Mouse (Mus musculus) liver, embryonic 15.5 days (tissue): Measurements from ENCODE around the gene Isoc2a. TPM values are rescaled to one million over a fixed set of nuclear protein-coding genes. Genes with fewer than 3 reads are reported as not detected.
A peak's percentile ranks its signal among the peaks of the same experiment; 100 is the strongest.
"Not testable (repeated sequence)": the region's sequence is repeated elsewhere in the genome, so short reads cannot be mapped to it uniquely, and the experiment has no call there.

Source experiments
- ATAC-seq: fragments of 200-750 bp; cut with Nextera tagmentation; 2 replicates; pipeline ENCODE4 v1.8.0; 2017; ENCODE audit warnings: moderate number of reproducible peaks, mild to moderate bottlenecking, moderate library complexity; ENCODE audit not compliant: insufficient read depth
- H3K27ac ChIP-seq: fragments of 300-500 bp; sonication (generic); replicated peaks from 2 replicates; pipeline ENCODE4 v1.5.1; 2015; ENCODE audit warnings: mild to moderate bottlenecking, inconsistent platforms
- H3K27me3 ChIP-seq: fragments of 300-500 bp; sonication (generic); 2 replicates; pipeline ENCODE4 v1.6.1; 2015; ENCODE audit warnings: mild to moderate bottlenecking, inconsistent platforms
- H3K36me3 ChIP-seq: fragments of 300-500 bp; sonication (generic); replicated peaks from 2 replicates; pipeline ENCODE4 v1.6.1; 2015; ENCODE audit warnings: moderate library complexity, mild to moderate bottlenecking, inconsistent platforms
- H3K4me1 ChIP-seq: fragments of 300-500 bp; sonication (generic); replicated peaks from 2 replicates; pipeline ENCODE4 v1.6.1; 2015; ENCODE audit warnings: inconsistent platforms
- H3K4me2 ChIP-seq: fragments of 300-500 bp; sonication (generic); 2 replicates; pipeline ENCODE4 v1.6.1; 2015; ENCODE audit warnings: moderate library complexity, mild to moderate bottlenecking, inconsistent platforms
- H3K4me3 ChIP-seq: fragments of 300-500 bp; sonication (generic); replicated peaks from 2 replicates; pipeline ENCODE4 v1.5.1; 2015; ENCODE audit warnings: mild to moderate bottlenecking, inconsistent platforms
- H3K9ac ChIP-seq: fragments of 300-500 bp; sonication (generic); 2 replicates; pipeline ENCODE4 v1.6.1; 2015; ENCODE audit warnings: moderate library complexity, mild to moderate bottlenecking, inconsistent platforms
- H3K9me3 ChIP-seq: fragments of 300-500 bp; sonication (generic); replicated peaks from 2 replicates; pipeline ENCODE4 v1.6.1; 2016; ENCODE audit warnings: inconsistent platforms
- WGBS: fragments of 180-500 bp; shearing (Covaris S2); methylation state at CpG from one replicate; pipeline ENCODE4 v1.1.7; 2015; ENCODE audit warnings: mixed read lengths; ENCODE audit not compliant: insufficient replicate concordance; 5-methylcytosine and 5-hydroxymethylcytosine counted together
- polyA plus RNA-seq: library from polyadenylated mRNA; unstranded; fragments of >200 nt; fragmentation: Nextera tagmentation; extraction: Ambion mirVana; gene quantifications from 2 replicates; pipeline ENCODE4 v1.2.1, GENCODE M21; 2015

Isoc2a gene
- polyA plus RNA-seq, 1 experiment from 2014 or later, result 0.77 TPM

DNA sequence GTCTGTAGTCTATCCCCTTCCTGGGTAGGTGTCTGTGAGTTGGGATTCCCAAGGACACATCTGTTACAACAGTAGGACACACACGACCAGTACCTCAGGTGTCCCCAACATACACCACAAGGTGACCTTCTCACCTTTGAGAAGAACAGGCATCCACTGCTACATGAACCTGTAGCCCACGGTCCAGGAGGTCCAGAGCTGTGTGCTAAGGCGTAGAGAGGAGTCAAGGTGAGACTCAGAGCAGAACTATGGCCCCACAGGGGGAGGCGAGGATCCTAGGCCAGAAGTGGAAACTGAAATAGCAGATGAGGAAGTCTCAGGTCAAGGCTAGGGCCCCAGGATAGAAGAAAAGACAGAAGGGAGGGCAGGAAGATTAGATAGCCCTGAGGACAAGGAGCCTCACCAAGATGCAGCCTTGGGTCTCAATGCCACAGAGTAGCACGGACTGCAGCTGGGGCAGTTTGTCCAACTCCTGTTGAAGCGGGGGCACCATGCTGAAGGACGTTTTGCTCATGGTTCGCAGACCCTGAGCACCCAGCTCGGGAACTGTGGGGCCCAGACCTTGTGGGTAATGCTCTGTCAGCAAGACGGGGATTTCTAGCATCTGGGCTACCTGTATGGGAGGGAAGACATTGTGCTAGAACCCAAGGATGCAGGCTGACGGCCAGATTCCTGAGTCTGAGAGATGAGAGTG lies 26.2 kb upstream of the Isoc2a start:
- 43% methylated on average over 11 of the region's 11 CpGs for WGBS
- H3K4me3 ChIP-seq, result no peak overlapping the region
- H3K9ac ChIP-seq, result no peak overlapping the region
- ATAC-seq, result no peak
- H3K27me3 ChIP-seq, result peaks cover 28% of the 10 kb centered on the region
- H3K4me1 ChIP-seq, result no peaks in the 10 kb centered on the region
- H3K27ac ChIP-seq, result no peak overlapping the region
- no peak overlapping the region for H3K4me2 ChIP-seq
- H3K9me3 ChIP-seq, result no peaks in the 10 kb centered on the region
- no peaks in the 10 kb centered on the region for H3K36me3 ChIP-seq

DNA sequence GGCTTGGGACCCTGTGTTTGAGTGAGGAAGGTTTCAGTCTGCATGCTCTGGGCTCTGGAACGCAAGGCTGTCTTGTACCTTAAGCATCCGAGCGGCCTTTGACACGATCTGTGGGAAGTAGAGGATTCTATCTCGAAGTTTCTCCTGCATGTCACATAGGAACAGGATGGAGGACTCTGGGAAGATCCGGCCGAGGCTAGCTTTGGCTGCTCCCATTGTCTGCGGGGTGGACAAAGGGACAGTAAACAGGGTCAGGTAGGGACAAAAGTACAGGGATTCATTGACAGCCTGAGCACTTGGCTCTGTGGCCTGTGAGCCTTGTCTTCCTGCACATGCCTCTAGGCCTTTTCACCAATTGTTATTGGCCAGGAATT lies 25.7 kb upstream of the Isoc2a start:
- H3K4me3 ChIP-seq, result no peak overlapping the region
- no peak overlapping the region for H3K9ac ChIP-seq
- no peaks in the 10 kb centered on the region for H3K36me3 ChIP-seq
- H3K9me3 ChIP-seq, result no peaks in the 10 kb centered on the region
- 64% methylated on average over 8 of the region's 8 CpGs for WGBS
- no peak for ATAC-seq
- no peaks in the 10 kb centered on the region for H3K4me1 ChIP-seq
- no peak overlapping the region for H3K27ac ChIP-seq
- H3K4me2 ChIP-seq, result no peak overlapping the region
- peaks cover 22% of the 10 kb centered on the region for H3K27me3 ChIP-seq

DNA sequence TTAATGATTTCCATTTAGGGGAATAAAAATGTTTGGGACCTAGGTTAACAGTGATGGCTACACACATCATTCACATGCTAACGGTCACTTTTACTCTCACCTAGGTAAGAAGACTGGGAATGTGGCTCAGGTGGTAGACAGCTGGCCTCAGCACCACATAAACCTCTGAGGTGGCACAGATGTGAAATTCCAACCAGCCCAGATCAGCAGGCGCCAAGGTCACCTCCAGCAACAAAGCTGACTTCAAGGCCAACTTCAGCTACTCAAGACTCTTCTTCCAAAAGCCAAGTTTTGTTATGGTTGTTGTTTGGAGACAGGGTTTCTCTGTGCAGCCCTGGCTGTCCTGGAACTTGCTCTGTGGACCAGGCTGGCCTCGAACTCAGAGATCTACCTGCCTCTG lies 23.3 kb upstream of the Isoc2a start:
- H3K27me3 ChIP-seq, result peaks cover 17% of the 10 kb centered on the region; the same call in 1 of the 2 replicates
- no peaks in the 10 kb centered on the region for H3K4me1 ChIP-seq
- no peak overlapping the region for H3K4me2 ChIP-seq
- H3K9ac ChIP-seq, result no peak overlapping the region
- WGBS, result 50% methylated on average over 3 of the region's 3 CpGs
- H3K36me3 ChIP-seq, result no peaks in the 10 kb centered on the region
- no peak overlapping the region for H3K4me3 ChIP-seq
- no peak for ATAC-seq
- no peak overlapping the region for H3K27ac ChIP-seq
- H3K9me3 ChIP-seq, result no peaks in the 10 kb centered on the region

DNA sequence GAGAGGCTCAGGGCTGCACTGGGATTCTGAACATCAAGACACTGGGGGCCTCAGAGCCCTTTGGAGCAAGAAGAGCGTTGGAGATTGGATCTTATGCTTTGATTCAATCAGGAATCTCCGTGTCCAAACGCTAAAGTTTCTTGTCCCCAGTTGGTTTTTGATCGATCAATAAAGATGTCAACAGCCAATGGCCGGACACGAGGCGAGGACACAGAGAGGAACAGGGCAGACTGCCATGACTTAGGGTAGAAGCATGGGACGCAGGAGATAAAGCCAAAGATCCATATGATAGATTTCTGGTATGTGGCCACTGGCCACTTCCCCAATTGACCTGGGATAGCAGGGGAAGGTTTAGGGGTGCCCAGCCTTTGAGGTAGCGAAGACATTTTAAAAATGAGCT lies 20.4 kb upstream of the Isoc2a start:
- Histone ChIP-seq H3K36me3 (no peaks in the 10 kb centered on the region), H3K4me2 (no peak overlapping the region), H3K27me3 (peaks cover 9% of the 10 kb centered on the region; the same call in 1 of the 2 replicates), H3K9me3 (no peaks in the 10 kb centered on the region), H3K4me3 (no peak overlapping the region), H3K27ac (no peak overlapping the region), H3K4me1 (no peaks in the 10 kb centered on the region), H3K9ac (no peak overlapping the region)
- no peak for ATAC-seq
- WGBS, result 56% methylated on average over 9 of the region's 9 CpGs

DNA sequence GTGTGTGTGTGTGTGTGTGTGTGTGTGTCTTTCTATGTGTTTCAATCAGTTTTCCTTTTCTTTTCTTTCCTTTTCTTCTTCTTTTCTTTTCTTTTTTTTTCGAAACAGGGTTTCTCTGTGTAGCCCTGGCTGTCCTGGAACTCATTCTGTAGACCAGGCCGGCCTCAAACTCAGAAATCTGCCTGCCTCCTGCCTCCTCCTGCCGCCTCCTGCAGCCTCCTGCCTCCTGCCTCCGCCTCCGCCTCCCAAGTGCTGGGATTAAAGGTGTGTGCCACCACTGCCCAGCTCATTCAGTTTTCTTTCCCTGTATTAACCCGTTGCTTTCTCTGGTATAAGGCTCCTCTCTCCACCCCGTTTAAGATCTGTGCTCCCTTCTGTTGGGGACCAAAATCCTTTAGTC lies 19.6 kb upstream of the Isoc2a start:
- H3K4me3 ChIP-seq, result no peak overlapping the region
- no peaks in the 10 kb centered on the region for H3K9me3 ChIP-seq
- H3K36me3 ChIP-seq, result no peaks in the 10 kb centered on the region
- no peak overlapping the region for H3K4me2 ChIP-seq
- H3K27me3 ChIP-seq, result peaks cover 5% of the 10 kb centered on the region; the same call in 1 of the 2 replicates
- H3K4me1 ChIP-seq, result no peaks in the 10 kb centered on the region
- H3K9ac ChIP-seq, result no peak overlapping the region
- ATAC-seq, result no peak
- 44% methylated on average over 7 of the region's 7 CpGs for WGBS
- H3K27ac ChIP-seq, result no peak overlapping the region

DNA sequence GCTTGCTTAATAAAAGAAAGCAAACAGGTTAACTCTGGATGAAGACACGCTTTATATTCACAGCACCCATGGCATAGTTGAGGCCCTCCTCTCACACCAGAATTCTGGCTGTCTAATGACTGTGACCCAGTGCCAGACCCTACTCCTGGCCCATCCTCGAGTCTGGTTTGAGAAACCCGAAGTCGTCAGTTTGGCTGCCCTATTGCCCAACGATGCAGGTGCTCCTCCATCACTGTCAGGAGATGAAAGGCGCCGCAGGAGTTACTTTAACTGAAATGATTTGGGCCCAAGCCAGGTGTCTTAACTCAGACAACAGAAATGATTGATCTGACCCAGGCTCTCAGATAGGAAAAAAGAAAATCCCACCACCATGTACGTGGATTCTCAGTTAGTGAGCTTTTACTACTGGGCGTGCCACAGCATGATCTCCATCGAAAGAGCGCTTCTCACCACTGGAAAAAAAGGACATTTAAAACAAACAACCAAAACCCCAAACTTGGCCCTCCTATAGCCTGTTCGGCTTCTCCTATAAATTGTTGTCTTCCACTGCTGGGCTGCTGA lies 17.5 kb upstream of the Isoc2a start:
- H3K4me3 ChIP-seq, result no peak overlapping the region
- ATAC-seq, result no peak
- peaks cover 5% of the 10 kb centered on the region; the same call in 1 of the 2 replicates for H3K27me3 ChIP-seq
- no peaks in the 10 kb centered on the region for H3K4me1 ChIP-seq
- no peaks in the 10 kb centered on the region for H3K9me3 ChIP-seq
- no peak overlapping the region for H3K9ac ChIP-seq
- no peaks in the 10 kb centered on the region for H3K36me3 ChIP-seq
- no peak overlapping the region for H3K4me2 ChIP-seq
- 63% methylated on average over 12 of the region's 12 CpGs for WGBS
- no peak overlapping the region for H3K27ac ChIP-seq

DNA sequence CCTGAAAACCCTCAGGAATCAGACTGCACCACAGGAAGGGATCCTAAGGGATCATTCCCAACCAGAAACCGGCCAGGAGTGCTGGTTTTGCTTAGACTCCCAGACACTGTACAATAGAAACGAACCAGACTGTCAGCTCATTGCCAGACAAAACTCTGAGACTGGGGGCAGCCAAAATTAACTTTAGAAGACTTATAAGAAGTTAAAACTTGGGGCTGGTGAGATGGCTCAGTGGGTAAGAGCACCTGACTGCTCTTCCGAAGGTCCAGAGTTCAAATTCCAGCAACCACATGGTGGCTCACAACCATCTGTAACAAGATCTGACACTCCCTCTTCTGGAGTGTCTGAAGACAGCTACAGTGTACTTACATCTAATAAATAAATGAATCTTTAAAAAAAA lies 16.0 kb upstream of the Isoc2a start:
- not testable (repeated sequence) for H3K36me3 ChIP-seq, H3K27me3 ChIP-seq, H3K4me3 ChIP-seq, H3K27ac ChIP-seq, H3K4me2 ChIP-seq, ATAC-seq, H3K9ac ChIP-seq, H3K9me3 ChIP-seq, H3K4me1 ChIP-seq
- WGBS, result 54% methylated on average over 3 of the region's 3 CpGs

DNA sequence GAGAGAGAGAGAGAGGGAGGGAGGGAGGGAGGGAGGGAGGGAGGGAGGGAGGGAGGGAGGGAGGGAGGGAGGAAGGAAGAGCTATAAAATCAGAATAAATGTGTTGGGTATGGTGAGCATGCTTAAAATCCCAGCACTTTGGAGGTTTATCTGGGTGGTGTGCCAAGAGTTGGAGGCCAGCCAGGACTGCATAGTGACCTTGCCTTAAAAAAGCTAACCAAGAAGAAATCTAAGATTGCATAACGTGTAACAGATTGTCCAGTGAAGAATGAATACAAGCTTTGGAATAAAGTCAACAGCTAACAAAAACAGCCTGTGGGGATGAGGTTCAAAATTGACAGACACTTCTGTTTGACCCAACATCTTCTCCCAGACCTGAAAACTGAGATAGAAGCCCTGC lies 13.9 kb upstream of the Isoc2a start:
- Histone ChIP-seq H3K36me3 (no peaks in the 10 kb centered on the region), H3K9ac (no peak overlapping the region)
- no peak for ATAC-seq

DNA sequence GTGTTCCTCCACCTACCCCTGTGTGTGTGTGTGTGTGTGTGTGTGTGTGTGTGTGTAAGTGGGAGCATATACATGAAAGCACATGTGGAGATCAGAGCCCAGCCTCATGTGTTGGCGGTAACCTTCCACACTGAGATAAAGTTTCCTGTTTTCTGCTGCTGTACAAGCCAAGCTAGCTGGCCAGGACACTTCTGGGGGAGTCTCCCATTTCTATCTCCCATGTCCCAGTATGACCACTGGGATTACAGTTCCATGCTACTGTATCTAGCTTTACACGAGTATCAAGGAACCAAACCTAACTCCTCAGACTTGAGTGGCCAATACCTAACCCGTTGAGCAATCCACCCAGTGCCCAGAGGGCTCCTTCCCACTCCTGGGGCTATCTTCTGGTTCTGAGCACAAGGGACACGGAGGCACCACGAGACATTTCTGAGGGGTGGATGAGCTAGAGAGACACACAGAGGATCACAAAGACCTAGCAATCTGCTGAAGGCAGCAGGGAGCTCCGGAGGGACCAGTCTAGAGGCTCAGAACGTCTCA lies 13.3 kb upstream of the Isoc2a start:
- Histone ChIP-seq H3K4me3 (no peak overlapping the region), H3K27ac (no peak overlapping the region), H3K4me2 (no peak overlapping the region), H3K36me3 (no peaks in the 10 kb centered on the region), H3K9ac (no peak overlapping the region), H3K9me3 (no peaks in the 10 kb centered on the region), H3K27me3 (no peaks in the 10 kb centered on the region), H3K4me1 (peaks cover 23% of the 10 kb centered on the region)
- 60% methylated on average over 7 of the region's 7 CpGs for WGBS
- ATAC-seq, result no peak

More for the DNA sequence above, 13.9 kb upstream of the Isoc2a start:
- H3K4me1 ChIP-seq, result peaks cover 23% of the 10 kb centered on the region
- H3K27me3 ChIP-seq, result no peaks in the 10 kb centered on the region
- no peak overlapping the region for H3K27ac ChIP-seq
- H3K4me2 ChIP-seq, result no peak overlapping the region
- WGBS, result 32% methylated on average over 1 of the region's 1 CpGs
- H3K4me3 ChIP-seq, result no peak overlapping the region
- H3K9me3 ChIP-seq, result no peaks in the 10 kb centered on the region

DNA sequence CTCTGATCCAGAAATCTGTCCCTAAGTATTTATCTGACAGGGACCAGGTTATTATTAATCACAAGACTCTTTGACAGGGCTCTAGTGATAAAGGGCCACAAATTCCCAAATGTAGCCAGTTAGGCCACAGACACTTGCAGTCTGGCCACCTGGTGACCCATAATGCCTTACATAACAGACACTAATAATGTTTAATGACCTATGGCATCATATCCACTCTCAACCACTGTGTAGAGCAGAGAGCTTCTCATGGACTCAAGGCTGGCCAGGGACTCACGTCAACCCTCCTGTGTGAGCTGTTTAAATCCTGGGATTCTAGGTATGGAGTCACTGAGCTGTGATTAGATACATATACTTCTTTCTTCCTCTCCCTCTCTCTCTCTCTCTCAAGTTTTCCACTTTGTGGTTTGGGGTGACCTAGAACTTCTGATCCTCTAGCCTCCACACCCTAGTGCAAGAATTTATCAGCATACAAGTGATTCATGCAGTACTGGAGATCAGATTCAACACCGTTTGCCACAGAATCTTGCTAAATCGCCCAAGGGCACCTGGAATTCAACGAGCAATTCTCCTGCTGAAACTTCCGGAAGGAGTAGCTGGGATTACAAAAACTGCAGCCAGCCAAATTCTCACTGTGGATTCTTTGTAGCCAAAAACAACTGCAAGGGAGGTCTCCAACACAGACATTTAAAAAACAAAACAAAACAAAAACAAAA lies 12.7 kb upstream of the Isoc2a start:
- no peak overlapping the region for H3K9ac ChIP-seq
- no peak overlapping the region for H3K4me3 ChIP-seq
- H3K4me1 ChIP-seq, result peaks cover 23% of the 10 kb centered on the region
- H3K27ac ChIP-seq, result no peak overlapping the region
- H3K4me2 ChIP-seq, result no peak overlapping the region
- WGBS, result 68% methylated on average over 5 of the region's 5 CpGs
- H3K9me3 ChIP-seq, result no peaks in the 10 kb centered on the region
- H3K36me3 ChIP-seq, result no peaks in the 10 kb centered on the region
- no peak for ATAC-seq
- H3K27me3 ChIP-seq, result 0 out of 2 replicates have a peak, but pooled peaks cover 2% of the 10 kb centered on the region

DNA sequence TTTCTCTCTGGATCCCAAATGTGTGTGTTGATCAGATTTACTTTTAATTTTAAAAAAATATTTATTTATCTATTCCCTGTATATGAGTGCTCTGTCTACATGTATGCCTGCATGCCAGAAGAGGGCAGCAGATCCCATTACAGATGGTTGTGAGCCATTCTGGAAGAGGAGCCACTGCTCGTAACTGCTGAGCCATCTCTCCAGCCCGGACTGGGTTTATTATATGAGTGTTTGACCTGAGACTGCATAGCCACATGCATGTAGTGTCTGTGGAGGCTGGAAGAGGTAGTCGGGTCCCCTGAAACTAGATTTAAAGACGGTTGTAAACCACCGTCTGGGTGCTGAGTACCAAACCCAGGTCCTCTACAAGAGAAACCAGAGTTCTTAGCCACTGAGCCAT lies 11.9 kb upstream of the Isoc2a start:
- H3K4me2 ChIP-seq, result peak overlapping the region; percentile 86
- no peak overlapping the region; the same call in 1 of the 2 replicates for H3K9ac ChIP-seq

More for the DNA sequence above, 11.9 kb upstream of the Isoc2a start:
- 48% methylated on average over 5 of the region's 5 CpGs for WGBS
- peak overlapping the region; percentile 61; the same call in 1 of the 2 replicates for H3K27ac ChIP-seq
- peaks cover 23% of the 10 kb centered on the region for H3K4me1 ChIP-seq
- peak overlapping the region; percentile 69 for H3K4me3 ChIP-seq
- 0 out of 2 replicates have a peak, but pooled peaks cover 3% of the 10 kb centered on the region for H3K27me3 ChIP-seq
- H3K36me3 ChIP-seq, result no peaks in the 10 kb centered on the region
- no peak for ATAC-seq
- H3K9me3 ChIP-seq, result no peaks in the 10 kb centered on the region
